Mouse (Mus musculus): Measurements from ENCODE around the gene Cryaa.

DNA sequence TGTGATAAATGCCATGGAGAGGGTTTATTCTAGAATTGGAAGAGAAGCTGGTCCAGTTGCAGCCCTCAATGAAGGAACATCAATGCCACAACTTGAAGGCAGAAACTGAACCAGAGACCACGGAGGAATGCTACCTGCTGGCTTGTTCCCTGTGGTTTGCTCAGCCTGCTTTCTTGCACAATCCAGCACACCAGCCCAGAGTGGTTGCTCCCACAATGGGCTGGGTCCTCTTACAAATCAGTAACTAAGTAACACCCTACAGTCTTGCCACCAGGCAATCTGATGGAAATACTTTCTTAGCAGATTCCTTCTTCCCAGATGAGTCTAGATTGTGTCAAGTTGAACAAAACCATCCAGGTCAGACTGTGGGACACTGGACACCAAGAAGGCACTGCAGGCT lies 12.0 kb downstream of the Cryaa start:
- TF ChIP-seq CTCF (conservative IDR thresholded peaks at IDR 0.05; ENCODE audit: low read length) (no peak), NANOG (IDR thresholded peaks at IDR 0.05; ENCODE audit: borderline replicate concordance, low read length) (no peak)

Measured in E14TG2a.4 (cell line).